Mouse (Mus musculus): Measurements from ENCODE around the gene Slc25a3.

Slc25a3 gene

DNA sequence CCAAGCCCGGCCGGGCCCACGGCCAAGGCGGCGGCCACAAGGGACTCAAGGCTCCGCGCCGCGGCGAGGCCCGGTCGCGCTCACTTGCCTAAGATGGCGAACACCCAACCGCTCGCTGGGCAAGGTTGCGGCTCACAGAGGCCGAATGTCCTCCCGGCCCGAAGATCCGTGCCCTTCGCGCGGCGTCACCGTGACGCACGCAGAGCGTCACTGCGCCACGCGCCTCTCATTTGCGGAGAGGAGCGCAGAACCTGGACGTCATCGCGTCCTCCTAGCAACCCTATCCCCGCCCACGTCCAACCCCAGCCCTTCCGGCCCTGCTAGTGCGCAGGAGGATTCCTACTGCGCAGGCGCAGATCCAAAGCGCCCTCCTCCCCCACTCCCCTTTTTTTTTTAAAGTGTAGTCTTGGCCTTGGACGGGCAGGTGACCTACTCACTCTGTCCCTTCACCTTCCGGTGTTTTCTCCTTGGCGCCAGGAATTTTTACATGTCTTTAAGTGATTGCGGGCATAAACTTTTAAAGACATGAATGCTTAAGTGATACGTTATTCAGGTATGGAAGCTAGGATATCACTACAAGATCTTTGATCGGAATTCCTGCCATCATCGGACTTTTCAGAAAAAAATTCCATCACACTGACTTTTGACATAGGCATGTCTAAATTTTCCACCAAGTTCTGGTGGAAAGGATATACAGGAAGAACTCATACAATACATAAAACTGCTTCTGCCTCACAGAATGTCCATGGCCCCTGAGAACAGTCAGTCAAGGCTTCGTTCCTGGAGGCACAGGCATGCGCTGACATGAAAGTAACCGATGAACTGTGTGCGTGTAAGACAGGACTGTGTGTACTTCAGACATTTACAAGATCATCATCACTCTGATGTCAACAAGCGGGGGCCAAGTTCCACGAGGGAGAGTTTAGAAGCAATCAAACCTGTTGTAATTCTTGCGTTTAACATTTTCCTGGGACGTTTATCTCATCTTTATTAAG, at the start of gene Slc25a3:
Gene Slc25a3, minus strand, starts transcription at position 232 of the 995 bp plus-strand sequence.
- peak; percentile 99 for DNase-seq (ENCODE audit: low read depth, low spot score)

DNA sequence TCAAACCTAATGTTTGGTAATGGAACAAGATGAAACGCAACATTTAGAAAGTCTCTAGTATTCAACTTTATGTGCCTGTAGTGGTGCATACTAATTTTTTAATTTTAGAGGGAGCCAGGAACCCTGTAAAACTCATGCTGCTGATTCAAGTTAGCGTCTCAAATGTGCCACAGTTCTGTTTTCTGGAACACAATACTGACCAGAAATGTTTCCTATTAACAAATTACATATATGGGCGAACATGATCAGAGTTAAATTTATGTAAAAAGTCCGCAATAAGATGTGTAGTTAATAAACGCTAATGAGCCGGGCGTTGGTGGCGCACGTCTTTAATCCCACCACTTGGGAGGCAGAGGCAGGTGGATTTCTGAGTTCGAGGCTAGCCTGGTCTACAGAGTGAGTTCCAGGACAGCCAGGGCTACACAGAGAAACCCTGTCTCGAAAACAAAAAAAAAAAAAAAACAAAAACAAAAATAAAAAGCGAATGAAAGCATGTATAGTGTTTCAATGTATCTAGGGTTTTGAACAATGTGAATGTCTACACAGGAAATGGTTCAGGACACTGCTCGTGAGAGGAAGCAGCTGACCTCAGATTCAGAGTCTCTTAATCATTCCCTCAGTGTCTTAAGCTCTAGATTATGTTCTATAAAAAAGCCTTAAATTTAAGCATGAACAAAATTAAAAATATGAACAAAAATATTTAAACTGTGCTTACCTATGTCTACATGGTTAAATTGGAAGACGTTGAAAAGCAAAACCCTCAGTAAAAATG, 48.7 kb upstream of the Slc25a3 start:
- no peak for DNase-seq (ENCODE audit: low read depth, low spot score)

DNA sequence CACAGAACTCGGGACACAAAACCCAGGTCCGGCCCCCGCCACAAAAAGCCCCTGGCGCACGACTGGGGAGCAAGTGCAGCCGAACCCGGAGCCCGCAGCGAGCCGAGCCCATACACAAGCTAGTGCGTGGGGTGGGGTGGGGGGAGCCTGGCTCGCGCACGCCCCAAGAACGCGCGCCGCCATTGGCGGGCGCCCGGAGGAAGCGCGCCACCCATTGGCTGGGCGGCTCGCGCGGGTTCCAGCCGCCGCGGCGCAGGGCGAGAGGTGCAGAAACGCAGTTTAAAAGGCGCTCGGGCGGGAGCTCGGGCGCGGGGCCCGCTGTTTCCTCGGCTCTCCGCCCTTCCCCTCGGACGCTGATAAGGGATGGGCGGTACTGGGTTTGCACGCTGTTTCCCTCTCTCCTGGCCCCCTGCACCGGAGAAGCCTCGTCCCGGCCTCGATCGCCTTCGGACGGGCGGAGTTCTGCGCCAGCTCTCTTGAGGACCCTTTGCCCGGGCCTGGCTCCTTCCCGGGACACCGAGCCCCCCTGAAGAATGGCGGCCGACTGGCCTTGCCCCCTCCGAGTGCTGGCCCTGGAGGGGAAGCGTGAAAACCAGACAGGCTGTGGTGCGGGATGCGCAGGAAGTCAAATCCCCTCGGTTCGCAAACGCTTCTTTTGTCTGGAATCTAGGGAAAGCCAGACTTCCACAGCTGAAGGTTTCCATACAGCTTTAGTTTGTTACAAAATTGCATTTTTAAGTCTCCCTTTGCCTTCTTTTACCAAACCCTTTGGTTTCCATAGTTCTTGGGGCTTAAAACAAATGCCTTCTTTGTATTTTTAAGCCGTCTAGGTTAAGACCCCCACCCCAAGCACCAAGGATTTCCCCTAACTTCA, 47.8 kb upstream of the Slc25a3 start:
- DNase-seq (ENCODE audit: low read depth, low spot score) = peak; percentile 96

DNA sequence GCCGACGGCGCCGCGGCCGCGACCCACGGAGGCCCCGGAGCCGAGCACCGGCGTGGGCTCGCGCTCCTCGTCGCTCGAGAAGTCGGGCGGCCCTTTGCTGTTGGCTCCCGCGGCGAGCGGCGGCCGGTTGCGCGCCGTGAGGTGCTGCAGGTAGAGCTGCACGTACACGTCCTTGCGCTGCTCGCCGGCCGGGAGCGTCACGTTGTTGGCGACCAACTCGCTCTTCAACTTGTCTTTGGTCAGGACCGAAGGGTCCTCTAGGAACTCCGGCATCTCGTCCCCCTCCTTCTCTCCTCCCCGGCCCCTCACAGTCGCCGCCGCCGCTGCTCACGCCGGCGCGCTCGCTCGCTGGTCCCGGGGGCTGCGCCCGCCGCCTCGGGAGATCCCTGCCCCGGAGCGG, 47.2 kb upstream of the Slc25a3 start:
- DNase-seq (ENCODE audit: low read depth, low spot score) = peak; percentile 70

DNA sequence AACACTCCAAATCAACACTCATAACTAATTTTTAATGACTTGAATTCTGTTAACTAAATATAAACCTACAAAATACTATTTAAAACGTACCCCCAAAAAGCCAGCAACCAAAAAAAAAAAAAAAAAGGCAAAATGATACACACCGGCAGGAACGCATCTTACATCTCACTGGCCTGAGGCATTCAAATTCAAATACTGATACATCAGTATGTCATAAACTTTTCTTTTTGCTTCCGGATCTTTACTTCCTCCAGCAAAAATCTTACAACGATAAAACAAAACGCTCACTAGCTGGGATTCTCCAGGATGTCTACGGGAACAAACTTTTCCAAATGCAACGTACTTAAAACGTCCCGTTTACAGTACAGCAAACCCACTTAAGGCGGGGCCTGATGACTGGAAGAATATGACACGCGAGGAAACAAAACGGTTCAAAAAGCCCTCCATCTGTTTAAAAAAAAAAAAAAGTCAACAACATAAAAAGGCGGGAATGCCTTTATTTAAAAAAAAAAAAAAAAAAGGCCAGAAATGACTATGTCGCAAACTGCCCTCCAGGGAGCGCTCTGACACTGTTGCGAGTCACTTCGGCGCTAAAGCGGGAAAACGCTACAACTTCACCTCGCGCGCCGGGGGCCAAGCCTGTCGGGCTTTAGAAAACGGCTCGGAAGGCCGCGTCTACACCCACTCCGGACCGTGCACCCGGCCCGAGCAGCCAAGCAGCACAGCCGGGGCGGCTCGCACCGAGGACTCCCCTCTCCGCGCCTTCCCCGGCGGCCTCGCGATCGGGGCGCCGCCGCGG, 46.5 kb upstream of the Slc25a3 start:
- DNase-seq (ENCODE audit: low read depth, low spot score) = peak; percentile 94

DNA sequence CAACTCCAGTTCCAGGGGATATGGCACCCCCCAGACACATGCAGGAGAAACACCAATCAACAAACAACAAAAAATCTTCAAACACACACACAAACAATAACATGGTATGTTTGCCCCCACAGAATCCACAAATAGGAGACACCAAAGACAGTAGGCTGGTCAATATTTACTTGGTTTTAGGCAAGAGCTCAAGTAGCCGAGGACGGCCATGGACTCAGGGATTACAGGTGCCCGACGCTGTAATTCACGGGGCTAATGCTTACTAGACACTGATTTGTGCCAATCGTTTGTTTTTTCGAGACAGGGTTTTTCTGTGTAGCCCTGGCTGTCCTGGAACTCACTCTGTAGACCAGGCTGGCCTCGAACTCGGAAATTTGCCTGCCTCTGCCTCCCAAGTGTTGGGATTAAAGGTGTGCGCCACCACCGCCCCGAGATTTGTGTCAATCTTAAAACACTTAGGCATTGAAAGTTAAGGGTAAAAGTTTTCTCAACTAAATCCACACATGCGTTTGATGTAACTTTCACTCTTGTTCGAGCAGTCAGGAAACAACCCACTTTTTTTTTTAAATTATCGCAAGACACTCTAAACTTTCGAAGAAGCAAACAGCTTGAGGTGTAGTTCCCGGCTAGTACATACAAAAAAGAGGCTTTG, 45.7 kb upstream of the Slc25a3 start:
- no peak for DNase-seq (ENCODE audit: low read depth, low spot score)

DNA sequence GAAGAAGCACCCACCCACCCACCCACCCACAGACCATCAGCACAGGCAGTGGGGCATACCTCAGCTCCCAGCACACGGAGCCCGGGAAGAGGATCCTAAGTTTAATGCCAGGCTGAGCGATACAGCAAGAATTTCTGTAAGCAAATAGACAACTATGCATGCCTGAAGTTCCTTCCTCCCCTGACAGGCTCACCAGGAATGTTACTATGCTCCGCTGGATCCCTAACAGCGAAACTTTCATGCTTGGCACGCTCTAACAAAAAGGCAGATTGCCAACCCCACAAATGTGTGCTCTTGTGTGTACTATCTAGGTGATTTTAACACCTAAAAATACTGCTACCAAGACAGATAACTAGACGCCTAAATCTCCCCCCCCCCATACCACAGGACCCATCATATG, 43.5 kb upstream of the Slc25a3 start:
- DNase-seq (ENCODE audit: low read depth, low spot score) = no peak

DNA sequence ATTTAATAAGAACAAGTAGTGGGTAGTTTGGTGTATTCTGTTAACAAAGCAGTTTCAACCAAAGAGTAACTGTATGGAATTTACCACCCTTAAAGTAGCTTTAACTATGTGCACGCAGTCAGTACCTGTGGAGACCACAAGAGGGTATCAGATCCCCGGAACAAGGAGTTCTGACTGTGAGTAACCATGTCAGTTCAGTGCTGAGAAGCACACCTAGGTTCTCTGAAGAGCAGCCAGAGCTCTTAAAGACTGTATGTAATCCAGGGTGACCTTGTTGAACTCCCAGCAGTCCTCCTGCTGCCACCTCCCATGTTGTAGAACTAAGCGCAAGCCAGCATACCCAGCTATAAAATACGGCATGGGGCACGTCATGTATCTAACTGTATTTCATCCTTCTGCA, 43.0 kb upstream of the Slc25a3 start:
- DNase-seq (ENCODE audit: low read depth, low spot score) = peak; percentile 88

DNA sequence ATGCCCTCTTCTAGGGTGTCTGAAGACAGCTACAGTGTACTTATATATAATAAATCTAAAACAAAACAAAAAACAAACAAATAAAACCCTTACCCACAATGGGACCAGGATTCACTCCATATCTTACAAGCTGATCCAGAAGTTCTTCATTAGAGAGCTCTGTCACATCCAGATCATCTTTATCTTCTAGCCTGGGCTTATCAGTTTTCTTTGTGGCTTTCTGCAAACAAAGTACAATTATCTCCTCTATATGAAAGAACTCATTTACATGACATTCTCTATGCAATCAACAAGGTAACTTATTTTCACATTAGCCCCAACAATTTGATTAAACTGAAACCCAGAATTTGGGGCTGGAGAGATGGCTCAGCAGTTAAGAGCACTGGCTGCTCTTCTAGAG, 42.0 kb upstream of the Slc25a3 start:
- no peak for DNase-seq (ENCODE audit: low read depth, low spot score)

DNA sequence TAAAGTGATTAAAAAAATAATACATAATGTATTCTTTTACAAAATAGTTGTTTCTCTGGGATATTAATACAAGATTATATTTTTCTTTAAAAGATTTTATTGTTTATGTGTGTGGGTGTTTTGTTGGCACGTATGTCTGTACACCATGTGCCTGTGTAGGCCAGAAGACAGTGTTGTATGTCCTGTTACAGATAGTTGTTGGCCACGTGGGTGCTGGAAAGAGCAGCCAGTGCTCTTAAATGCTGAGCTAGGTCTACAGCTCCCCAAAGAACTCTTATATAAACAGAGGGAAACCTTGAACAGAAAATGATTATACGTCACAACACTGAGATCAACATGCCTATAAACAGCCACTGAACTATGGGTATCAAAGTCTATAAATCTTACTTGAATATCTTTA, 40.6 kb upstream of the Slc25a3 start:
- no peak for DNase-seq (ENCODE audit: low read depth, low spot score)

DNA sequence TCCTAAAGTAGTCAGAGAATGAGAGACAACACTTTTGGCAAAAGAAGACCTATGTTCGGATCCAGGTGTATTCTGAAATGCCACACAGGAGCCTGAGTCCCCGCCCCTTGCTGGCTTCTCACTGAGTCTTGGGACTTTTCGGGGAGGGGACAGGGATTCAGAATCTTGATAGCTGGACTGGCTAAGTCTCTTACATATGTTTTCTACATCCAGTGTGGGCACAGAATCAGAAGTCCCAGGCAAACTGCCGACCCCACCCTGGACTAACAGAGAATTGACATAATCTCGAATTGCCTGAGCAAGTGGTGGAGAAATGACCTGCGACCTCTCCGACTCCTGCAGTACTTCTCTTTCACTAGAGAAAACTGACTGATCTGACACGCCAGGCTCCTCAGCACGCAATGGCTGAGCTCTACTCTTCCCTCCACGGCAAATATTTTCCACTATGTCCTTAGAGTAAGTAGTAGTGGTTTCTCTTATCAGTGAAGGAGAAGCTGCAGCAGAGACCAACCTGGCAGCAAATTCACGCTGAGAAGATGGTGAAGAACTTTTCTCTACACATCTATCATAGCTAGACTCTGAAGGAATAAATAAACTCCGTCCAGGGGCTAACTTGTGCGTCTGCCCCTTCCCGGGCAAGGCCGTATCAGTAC, 38.8 kb upstream of the Slc25a3 start:
- DNase-seq (ENCODE audit: low read depth, low spot score) = no peak

DNA sequence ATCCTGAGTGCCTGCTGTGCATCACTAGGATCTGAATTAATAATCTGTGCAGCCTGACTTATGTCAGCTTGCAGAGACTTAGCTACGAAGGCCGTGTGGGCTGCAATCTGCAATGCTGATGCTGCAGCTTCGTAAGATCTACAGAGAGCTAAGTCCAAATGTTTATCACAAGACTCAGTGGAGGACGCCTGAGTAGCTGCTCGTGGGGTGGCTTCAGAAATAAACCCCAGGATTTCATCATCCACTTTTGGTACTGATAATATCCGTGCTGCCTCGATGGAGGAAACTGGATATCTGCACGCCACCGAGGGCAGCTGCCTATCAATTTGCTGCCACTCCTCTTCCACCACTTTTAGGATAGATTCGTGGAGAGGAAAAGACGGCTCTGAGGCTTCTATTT, 38.2 kb upstream of the Slc25a3 start:
- no peak for DNase-seq (ENCODE audit: low read depth, low spot score)

DNA sequence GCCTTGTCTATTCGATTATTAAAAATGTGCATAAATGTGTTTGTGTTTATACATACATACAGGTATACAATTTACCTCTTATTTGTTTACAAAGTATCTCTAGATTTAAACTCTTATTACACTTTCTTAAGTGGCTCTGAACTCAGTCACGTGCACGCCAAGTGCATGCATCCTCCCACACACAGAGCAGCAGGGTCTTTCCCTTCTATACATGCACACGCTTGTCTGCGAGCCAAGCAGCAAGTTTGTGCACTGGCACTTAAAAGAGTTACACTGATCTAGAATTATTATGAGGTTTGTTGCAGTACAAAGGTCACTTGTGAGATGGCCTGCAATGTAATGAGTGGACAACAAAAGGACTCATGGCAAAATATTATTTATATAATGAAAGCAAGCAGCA, 37.1 kb upstream of the Slc25a3 start:
- DNase-seq (ENCODE audit: low read depth, low spot score) = no peak

DNA sequence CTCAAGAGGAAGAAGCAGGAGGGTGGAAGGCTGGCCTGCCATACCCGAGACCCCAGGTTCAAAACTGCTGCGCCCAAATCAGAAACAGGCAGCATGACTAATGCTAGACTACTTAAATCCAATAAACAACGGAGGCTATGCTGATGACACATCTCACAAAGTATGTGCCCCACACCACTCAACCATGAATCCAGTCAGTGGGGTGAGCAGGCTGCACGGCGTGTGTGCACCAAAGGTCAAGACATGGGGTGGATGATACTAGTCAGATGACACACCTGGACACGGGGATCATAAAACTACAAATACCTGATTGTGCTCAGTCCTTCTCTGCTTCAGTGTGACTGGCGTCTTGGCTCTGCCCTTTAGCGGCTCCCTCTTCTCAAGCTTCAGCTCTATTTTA, 34.6 kb upstream of the Slc25a3 start:
- DNase-seq (ENCODE audit: low read depth, low spot score) = no peak

DNA sequence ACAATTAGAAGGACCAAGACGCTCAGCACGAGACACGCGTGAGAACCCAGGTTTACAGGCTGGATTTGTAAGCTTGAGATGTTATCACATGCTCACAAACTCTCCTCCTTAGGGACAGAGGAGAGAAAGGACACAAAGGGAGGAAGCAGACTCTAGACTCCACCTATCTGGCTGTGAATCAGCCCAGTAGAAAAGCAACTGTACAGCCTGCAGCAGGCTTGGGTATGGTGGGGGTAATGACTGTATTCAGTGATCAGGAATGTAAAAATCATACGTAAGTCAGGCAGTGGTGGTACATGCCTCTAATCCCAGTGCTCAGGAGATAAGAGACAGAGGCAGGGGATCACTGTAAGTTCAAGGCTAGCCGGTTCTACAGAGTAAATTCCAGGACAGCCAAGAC, 32.5 kb upstream of the Slc25a3 start:
- no peak for DNase-seq (ENCODE audit: low read depth, low spot score)

DNA sequence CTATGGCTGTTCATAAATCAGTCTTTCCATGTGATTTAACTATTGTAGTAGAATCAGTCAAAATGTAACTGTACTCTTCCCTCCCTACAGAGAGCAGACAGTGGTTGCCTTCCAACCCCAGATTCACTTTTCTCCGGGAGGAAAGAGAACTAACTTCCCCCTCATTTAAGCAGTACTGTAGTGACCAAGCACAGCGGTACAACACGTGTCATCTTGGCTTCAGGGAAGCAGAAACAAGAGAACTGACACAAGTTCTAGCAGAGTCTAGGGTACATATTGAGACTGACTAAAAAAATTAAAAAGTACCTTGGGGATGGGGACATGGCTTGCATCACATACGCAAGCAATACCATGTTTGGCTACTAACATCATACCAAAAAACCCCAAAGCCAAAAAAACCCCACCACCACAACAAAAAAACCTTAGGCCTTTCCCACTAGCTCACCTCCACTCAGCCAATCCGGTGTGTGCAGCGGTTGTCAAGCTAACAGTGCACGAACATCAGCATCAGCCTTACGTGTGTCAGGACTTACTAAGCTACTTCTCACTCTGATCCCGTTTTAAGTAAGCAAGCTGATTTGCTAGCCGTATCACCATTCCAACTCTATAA, 30.1 kb upstream of the Slc25a3 start:
- DNase-seq (ENCODE audit: low read depth, low spot score) = no peak

DNA sequence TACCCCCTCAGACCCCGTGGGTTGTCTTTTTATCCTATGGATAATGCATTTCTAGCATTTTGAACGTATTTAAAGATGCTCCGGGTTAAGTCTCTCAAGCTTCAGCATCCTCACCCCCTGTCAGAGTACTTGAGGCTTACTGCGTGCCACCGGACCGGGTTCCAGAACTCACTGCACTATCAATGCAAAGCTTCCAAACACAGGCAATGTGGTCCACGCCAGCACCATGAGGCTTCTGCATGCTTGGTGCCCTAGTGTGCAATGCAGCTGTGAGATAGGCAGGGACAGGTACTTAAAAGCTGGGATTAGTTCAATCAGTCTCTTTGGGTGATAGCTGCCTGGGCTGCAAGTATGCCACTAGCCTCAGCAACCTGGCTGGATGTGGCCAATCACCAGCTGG, 21.6 kb upstream of the Slc25a3 start:
- DNase-seq (ENCODE audit: low read depth, low spot score) = no peak

DNA sequence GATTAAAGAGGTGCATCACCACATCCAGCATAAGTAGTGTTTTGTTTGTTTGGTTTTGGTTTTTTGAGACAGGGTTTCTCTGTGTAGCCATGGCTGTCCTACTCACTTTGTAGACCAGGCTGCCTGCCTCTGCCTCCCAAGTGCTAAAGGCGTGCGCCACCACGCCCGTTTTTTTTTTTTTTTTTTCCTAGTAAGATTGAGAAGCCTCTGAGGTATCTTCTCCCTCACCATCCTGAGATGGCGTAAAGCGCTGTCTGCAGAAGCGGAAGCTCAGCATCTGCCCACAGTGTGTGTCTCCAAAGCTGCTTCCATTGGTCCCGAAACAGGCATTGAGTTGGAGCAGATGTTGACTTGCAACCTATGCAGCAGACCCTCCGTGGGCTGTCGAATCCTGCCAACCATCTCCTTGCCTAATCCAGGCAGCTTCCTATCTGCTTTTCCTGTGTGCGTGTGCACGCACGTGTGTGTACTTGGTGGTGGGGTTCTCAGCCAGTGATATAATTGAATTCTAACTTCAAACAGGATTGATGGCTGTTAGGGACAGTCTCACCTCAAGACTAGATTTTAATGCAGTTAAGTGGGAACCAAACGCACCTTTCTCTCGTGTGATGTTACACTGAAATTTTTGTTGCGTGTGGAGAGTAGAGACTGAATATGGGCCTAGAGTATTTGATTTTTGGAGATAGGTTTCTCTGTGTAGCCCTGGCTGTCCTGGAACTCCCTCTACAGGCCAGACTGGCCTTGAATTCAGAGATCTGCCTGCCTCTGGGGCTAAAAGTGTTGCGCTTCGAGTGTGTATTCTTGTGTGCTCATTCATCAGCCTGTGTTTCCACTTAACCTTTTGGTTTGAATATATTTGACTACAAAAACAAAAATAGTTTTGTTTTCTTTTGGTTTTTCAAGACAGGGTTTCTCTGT, 19.7 kb upstream of the Slc25a3 start:
- peak; percentile 40 for DNase-seq (ENCODE audit: low read depth, low spot score)
